Mouse (Mus musculus): Measurements from ENCODE around the gene Scgb1a1. TPM values are rescaled to one million over a fixed set of nuclear protein-coding genes. Genes with fewer than 3 reads are reported as not detected.
A peak's percentile ranks its signal among the peaks of the same experiment; 100 is the strongest.

Gene Scgb1a1
- polyA plus RNA-seq, 1 experiment from 2014 or later = not detected

GRCm38 (mm10) chr19:9105101-9105685, 17.4 kb upstream of the Scgb1a1 start:
- Histone ChIP-seq H3K9ac (ENCODE audit: low read depth, low read length) (peak overlapping the region; percentile 16; the same call in 1 of the 2 replicates), H3K4me3 (ENCODE audit: low read length) (no peak overlapping the region), H3K36me3 (ENCODE audit: control insufficient read depth, insufficient read depth, low read length) (no peaks in the 10 kb centered on the region), H3K4me1 (ENCODE audit: control insufficient read depth, insufficient read depth, low read length) (peaks cover 22% of the 10 kb centered on the region), H3K27me3 (replicated peaks; ENCODE audit: control insufficient read depth, insufficient read depth, low read length) (no peaks in the 10 kb centered on the region), H3K27ac (ENCODE audit: low read length) (no peak overlapping the region), H3K4me2 (ENCODE audit: low read depth, low read length) (no peak overlapping the region), H3K9me3 (ENCODE audit: control insufficient read depth, low read length) (no peaks in the 10 kb centered on the region)
- 61% methylated on average over 3 of the region's 3 CpGs for WGBS
- no peak for ATAC-seq

GRCm38 (mm10) chr19:9103986-9104385, 16.2 kb upstream of the Scgb1a1 start:
- H3K27ac ChIP-seq (ENCODE audit: low read length) = no peak overlapping the region
- no peak overlapping the region for H3K4me2 ChIP-seq (ENCODE audit: low read depth, low read length)
- ATAC-seq = no peak
- no peaks in the 10 kb centered on the region for H3K27me3 ChIP-seq (replicated peaks; ENCODE audit: control insufficient read depth, insufficient read depth, low read length)
- 86% methylated on average over 4 of the region's 4 CpGs for WGBS
- H3K36me3 ChIP-seq (ENCODE audit: control insufficient read depth, insufficient read depth, low read length) = no peaks in the 10 kb centered on the region
- H3K4me1 ChIP-seq (ENCODE audit: control insufficient read depth, insufficient read depth, low read length) = peaks cover 22% of the 10 kb centered on the region
- no peaks in the 10 kb centered on the region for H3K9me3 ChIP-seq (ENCODE audit: control insufficient read depth, low read length)
- no peak overlapping the region for H3K4me3 ChIP-seq (ENCODE audit: low read length)
- H3K9ac ChIP-seq (ENCODE audit: low read depth, low read length) = no peak overlapping the region

GRCm38 (mm10) chr19:9101062-9101457, 13.3 kb upstream of the Scgb1a1 start:
- Histone ChIP-seq H3K4me3 (ENCODE audit: low read length) (no peak overlapping the region), H3K27me3 (replicated peaks; ENCODE audit: control insufficient read depth, insufficient read depth, low read length) (no peaks in the 10 kb centered on the region), H3K4me2 (ENCODE audit: low read depth, low read length) (no peak overlapping the region), H3K9me3 (ENCODE audit: control insufficient read depth, low read length) (no peaks in the 10 kb centered on the region), H3K4me1 (ENCODE audit: control insufficient read depth, insufficient read depth, low read length) (peaks cover 8% of the 10 kb centered on the region), H3K27ac (ENCODE audit: low read length) (no peak overlapping the region), H3K36me3 (ENCODE audit: control insufficient read depth, insufficient read depth, low read length) (no peaks in the 10 kb centered on the region), H3K9ac (ENCODE audit: low read depth, low read length) (no peak overlapping the region)
- ATAC-seq = no peak
- WGBS = 74% methylated on average over 2 of the region's 2 CpGs

GRCm38 (mm10) chr19:9100297-9101061, 12.7 kb upstream of the Scgb1a1 start:
- Histone ChIP-seq H3K9ac (ENCODE audit: low read depth, low read length) (no peak overlapping the region), H3K27me3 (replicated peaks; ENCODE audit: control insufficient read depth, insufficient read depth, low read length) (no peaks in the 10 kb centered on the region), H3K4me1 (ENCODE audit: control insufficient read depth, insufficient read depth, low read length) (peaks cover 5% of the 10 kb centered on the region; the same call in 1 of the 2 replicates), H3K27ac (ENCODE audit: low read length) (no peak overlapping the region), H3K9me3 (ENCODE audit: control insufficient read depth, low read length) (no peaks in the 10 kb centered on the region), H3K4me3 (ENCODE audit: low read length) (no peak overlapping the region), H3K36me3 (ENCODE audit: control insufficient read depth, insufficient read depth, low read length) (no peaks in the 10 kb centered on the region), H3K4me2 (ENCODE audit: low read depth, low read length) (no peak overlapping the region)
- 80% methylated on average over 17 of the region's 17 CpGs for WGBS
- ATAC-seq = no peak

DNA sequence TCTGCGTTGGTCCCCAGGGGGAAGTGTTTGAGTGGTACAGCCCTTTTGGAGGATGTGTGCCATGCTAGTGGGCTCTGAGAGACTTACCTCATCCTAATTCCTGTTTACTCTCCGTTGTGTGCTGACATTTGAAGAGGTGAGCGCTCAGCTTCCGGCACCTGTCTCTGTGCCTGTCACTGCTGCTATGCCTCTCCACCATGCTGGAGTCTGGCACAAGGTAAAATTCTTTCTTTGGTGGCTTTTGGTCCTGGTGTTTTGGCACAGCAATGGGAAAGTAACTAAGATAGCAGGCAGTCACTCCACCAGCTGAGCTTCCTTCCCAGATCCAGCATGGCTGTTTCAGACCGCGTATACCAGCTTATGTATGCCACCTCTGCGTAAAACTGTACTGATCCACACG, 12.0 kb upstream of the Scgb1a1 start:
- H3K4me3 ChIP-seq (ENCODE audit: low read length) = no peak overlapping the region
- H3K36me3 ChIP-seq (ENCODE audit: control insufficient read depth, insufficient read depth, low read length) = no peaks in the 10 kb centered on the region
- no peak overlapping the region for H3K4me2 ChIP-seq (ENCODE audit: low read depth, low read length)
- 87% methylated on average over 8 of the region's 8 CpGs for WGBS
- H3K27ac ChIP-seq (ENCODE audit: low read length) = no peak overlapping the region
- H3K9me3 ChIP-seq (ENCODE audit: control insufficient read depth, low read length) = no peaks in the 10 kb centered on the region
- H3K4me1 ChIP-seq (ENCODE audit: control insufficient read depth, insufficient read depth, low read length) = no peaks in the 10 kb centered on the region
- no peaks in the 10 kb centered on the region for H3K27me3 ChIP-seq (replicated peaks; ENCODE audit: control insufficient read depth, insufficient read depth, low read length)
- no peak overlapping the region for H3K9ac ChIP-seq (ENCODE audit: low read depth, low read length)
- no peak for ATAC-seq

- no peak for ATAC-seq
- Histone ChIP-seq H3K9me3 (ENCODE audit: control insufficient read depth, low read length) (no peaks in the 10 kb centered on the region), H3K4me3 (ENCODE audit: low read length) (no peak overlapping the region), H3K9ac (ENCODE audit: low read depth, low read length) (no peak overlapping the region), H3K27ac (ENCODE audit: low read length) (no peak overlapping the region), H3K4me2 (ENCODE audit: low read depth, low read length) (no peak overlapping the region), H3K4me1 (ENCODE audit: control insufficient read depth, insufficient read depth, low read length) (no peaks in the 10 kb centered on the region), H3K27me3 (replicated peaks; ENCODE audit: control insufficient read depth, insufficient read depth, low read length) (no peaks in the 10 kb centered on the region), H3K36me3 (ENCODE audit: control insufficient read depth, insufficient read depth, low read length) (no peaks in the 10 kb centered on the region)
- WGBS = 73% methylated on average over 13 of the region's 13 CpGs
Measured at GRCm38 (mm10) chr19:9097441-9097840, 9.7 kb upstream of the Scgb1a1 start.

DNA sequence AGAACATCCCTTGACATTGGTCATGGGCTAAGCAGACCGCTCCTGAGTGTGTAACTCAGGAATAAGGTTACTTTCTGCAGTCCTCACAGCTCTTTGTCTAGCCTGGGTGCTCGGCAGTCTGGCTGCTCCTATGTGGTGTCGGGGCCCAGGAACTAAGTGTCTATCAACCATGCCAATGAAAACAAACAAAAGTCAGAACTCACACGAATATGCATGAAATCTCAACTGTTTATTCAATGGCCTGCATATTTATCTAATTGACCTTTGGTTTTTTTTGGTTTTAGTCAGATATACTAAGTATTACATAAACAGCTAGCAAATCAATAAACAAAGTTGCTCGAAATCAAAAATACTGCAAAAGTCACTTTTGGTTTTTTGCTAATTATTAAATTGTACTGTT, 7.4 kb upstream of the Scgb1a1 start:
- no peaks in the 10 kb centered on the region for H3K36me3 ChIP-seq (ENCODE audit: control insufficient read depth, insufficient read depth, low read length)
- no peaks in the 10 kb centered on the region for H3K9me3 ChIP-seq (ENCODE audit: control insufficient read depth, low read length)
- H3K4me2 ChIP-seq (ENCODE audit: low read depth, low read length) = no peak overlapping the region
- H3K4me3 ChIP-seq (ENCODE audit: low read length) = no peak overlapping the region
- WGBS = 68% methylated on average over 5 of the region's 5 CpGs
- no peak overlapping the region for H3K27ac ChIP-seq (ENCODE audit: low read length)
- H3K27me3 ChIP-seq (replicated peaks; ENCODE audit: control insufficient read depth, insufficient read depth, low read length) = no peaks in the 10 kb centered on the region
- H3K9ac ChIP-seq (ENCODE audit: low read depth, low read length) = no peak overlapping the region
- no peak for ATAC-seq
- no peaks in the 10 kb centered on the region for H3K4me1 ChIP-seq (ENCODE audit: control insufficient read depth, insufficient read depth, low read length)

GRCm38 (mm10) chr19:9090709-9091108, 3.0 kb upstream of the Scgb1a1 start:
- Histone ChIP-seq H3K27me3 (replicated peaks; ENCODE audit: control insufficient read depth, insufficient read depth, low read length) (no peaks in the 10 kb centered on the region), H3K4me2 (ENCODE audit: low read depth, low read length) (no peak overlapping the region), H3K9me3 (ENCODE audit: control insufficient read depth, low read length) (no peaks in the 10 kb centered on the region), H3K36me3 (ENCODE audit: control insufficient read depth, insufficient read depth, low read length) (no peaks in the 10 kb centered on the region), H3K4me3 (ENCODE audit: low read length) (no peak overlapping the region), H3K4me1 (ENCODE audit: control insufficient read depth, insufficient read depth, low read length) (no peaks in the 10 kb centered on the region), H3K9ac (ENCODE audit: low read depth, low read length) (no peak overlapping the region), H3K27ac (ENCODE audit: low read length) (no peak overlapping the region)
- ATAC-seq = no peak
- WGBS = 42% methylated on average over 2 of the region's 2 CpGs

DNA sequence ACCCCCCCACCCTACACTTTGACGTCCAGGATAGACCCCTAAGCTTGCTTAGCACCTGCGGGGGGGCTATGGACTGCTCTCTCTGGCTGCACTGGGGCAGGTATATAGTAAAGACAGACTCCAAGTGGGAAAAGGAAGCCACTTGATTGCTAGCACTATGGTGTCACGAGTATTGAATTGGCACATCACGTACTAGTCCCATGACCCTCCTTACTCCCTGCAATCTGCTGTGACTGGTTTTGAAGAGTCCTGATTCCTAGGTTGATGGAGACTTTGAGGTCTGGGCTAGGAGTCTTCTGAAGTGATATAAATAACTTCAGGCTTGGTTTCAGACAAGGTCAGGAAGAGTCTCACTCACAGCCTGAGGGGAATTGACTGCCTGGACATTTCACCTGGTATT, 2.4 kb upstream of the Scgb1a1 start:
- no peaks in the 10 kb centered on the region for H3K9me3 ChIP-seq (ENCODE audit: control insufficient read depth, low read length)
- H3K27me3 ChIP-seq (replicated peaks; ENCODE audit: control insufficient read depth, insufficient read depth, low read length) = no peaks in the 10 kb centered on the region
- H3K9ac ChIP-seq (ENCODE audit: low read depth, low read length) = no peak overlapping the region
- ATAC-seq = no peak
- H3K4me3 ChIP-seq (ENCODE audit: low read length) = no peak overlapping the region
- 69% methylated on average over 4 of the region's 4 CpGs for WGBS
- H3K36me3 ChIP-seq (ENCODE audit: control insufficient read depth, insufficient read depth, low read length) = no peaks in the 10 kb centered on the region
- H3K4me1 ChIP-seq (ENCODE audit: control insufficient read depth, insufficient read depth, low read length) = no peaks in the 10 kb centered on the region
- no peak overlapping the region for H3K27ac ChIP-seq (ENCODE audit: low read length)
- H3K4me2 ChIP-seq (ENCODE audit: low read depth, low read length) = no peak overlapping the region
